Mouse (Mus musculus) left cerebral cortex, adult 2 months (tissue): ENCODE data around the gene Pitx3. TPM values are rescaled to one million over a fixed set of nuclear protein-coding genes. Genes with fewer than 3 reads are reported as not detected.

ENCODE experiments used
- DNase-seq, 2 experiments: peaks; one replicate each; pipeline ENCODE4 v3.0.0; 2021 to 2022; ENCODE audit warnings: low spot score in 2 of 2, mixed read lengths in 1 of 2; ENCODE audit errors: extremely low spot score in 1 of 2
- H3K27ac ChIP-seq: fragments of 200-600 bp; 2 replicates; pipeline ENCODE4 v1.8.1; 2022
- H3K4me3 ChIP-seq: fragments of 200-600 bp; 2 replicates; pipeline ENCODE4 v1.8.1; 2022
- CTCF ChIP-seq: fragments of 200-600 bp; IDR thresholded peaks from 2 replicates; pipeline ENCODE4 v1.8.1; 2022; ENCODE audit warnings: antibody characterized with exemption, mild to moderate bottlenecking, moderate library complexity
- intact Hi-C: fragments of 180-260 bp; cut with DNase I; formaldehyde crosslinking; loops from one replicate; pipeline ENCODE4 v1.15.1; 2025
- total RNA-seq, 2 experiments: library from RNA; stranded (reverse); gene quantifications; 2 replicates each; pipeline ENCODE4 v1.2.3; 2021

Gene Pitx3
- total RNA-seq, 2 experiments from 2014 or later, result not detected

DNA sequence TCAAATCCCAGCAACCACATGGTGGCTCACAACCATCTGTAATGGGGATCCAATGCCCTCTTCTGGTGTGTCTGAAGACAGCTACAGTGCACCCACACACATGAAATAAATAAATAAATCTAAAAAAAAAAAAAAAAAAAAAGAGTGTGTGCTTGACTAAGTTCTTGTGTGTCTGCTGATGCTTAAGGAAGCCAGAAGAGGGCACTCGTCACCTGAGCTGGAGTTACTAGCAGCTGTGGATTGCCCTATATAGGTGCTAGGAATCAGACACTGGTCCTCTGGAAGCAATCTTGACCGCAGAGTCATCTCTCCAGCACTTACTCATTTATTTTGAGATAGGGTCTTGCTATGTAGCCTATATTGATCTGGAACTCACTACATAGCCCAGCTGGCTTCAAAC, 54.0 kb downstream of the Pitx3 start:
- intact Hi-C loops, result no loop called here
- H3K4me3 ChIP-seq, result no peak overlapping the region
- no peak for DNase-seq

DNA sequence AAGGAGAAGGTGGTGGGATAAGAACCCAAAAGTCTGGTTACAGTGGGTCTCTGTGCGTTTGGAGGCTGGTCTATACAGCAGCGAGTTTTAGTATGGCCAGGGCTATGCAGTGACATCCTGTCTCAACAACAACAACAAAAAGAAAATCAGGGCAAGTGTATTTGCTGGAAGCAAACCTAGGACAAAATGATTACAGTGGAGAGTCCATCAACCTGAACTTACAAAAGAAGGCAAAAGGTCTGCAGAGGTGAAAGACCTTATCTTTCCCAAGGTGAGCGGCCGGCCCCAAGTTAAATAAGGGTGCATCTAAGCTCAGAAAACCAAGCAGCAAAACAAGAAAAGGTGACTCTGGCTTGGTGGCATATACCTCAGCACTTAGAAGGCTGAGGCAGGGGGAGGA, 56.5 kb downstream of the Pitx3 start:
- no peak for TF ChIP-seq CTCF
- no peak overlapping the region for H3K4me3 ChIP-seq
- no peak for DNase-seq
- no peak overlapping the region for H3K27ac ChIP-seq
- intact Hi-C loops, result no loop called here

More for the DNA sequence above, 54.0 kb downstream of the Pitx3 start:
- TF ChIP-seq CTCF, result no peak
- no peak overlapping the region for H3K27ac ChIP-seq

DNA sequence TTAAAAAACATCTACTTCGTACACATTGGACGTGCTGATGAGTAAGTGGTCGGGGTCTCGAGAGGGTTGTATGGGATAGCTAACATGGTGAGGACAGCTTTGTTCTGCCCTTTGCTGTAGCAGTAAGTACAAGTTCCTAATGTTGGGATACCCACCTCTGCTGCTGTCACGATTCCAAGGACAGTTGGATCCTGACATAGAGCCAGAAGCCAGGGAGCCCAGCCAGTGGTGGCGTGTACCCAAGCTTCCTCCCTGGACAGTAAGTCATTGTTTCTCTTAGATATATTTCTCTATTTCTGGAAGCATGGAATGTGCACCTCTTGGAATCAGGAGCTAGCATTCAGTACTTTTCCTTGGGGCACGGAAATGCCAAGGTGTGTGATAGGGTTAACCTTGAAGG, 60.3 kb downstream of the Pitx3 start:
- no peak for TF ChIP-seq CTCF
- intact Hi-C loops, result loop anchor here (5.0 kb wide), 1 partner anchor 164 kb away; no protein-coding TSS in a partner anchor
- H3K27ac ChIP-seq, result no peak overlapping the region
- no peak for DNase-seq
- H3K4me3 ChIP-seq, result no peak overlapping the region

GRCm38 (mm10) chr19:46086337-46086736, 61.8 kb downstream of the Pitx3 start:
- Histone ChIP-seq H3K4me3 (no peak overlapping the region), H3K27ac (no peak overlapping the region)
- peak; percentile 87 for TF ChIP-seq CTCF
- intact Hi-C loops, result loop anchor here (5.0 kb wide), 1 partner anchor 166 kb away; no protein-coding TSS in a partner anchor
- DNase-seq, result peak; percentile 48 to 63

Other genes starting within 250 kb of the Pitx3 start
- 10 to 100 TPM; 19.4 to 20.9 TPM for gene Armh3, start 149.8 kb downstream of the Pitx3 start, total RNA-seq
- 1 to 10 TPM; 6.0 to 7.4 TPM for gene Hps6, start 144.8 kb downstream of the Pitx3 start, total RNA-seq
- gene Pprc1, start 103.4 kb downstream of the Pitx3 start, total RNA-seq, result 10 to 100 TPM; 29.0 to 31.8 TPM
- 100 to 1,000 TPM; 111 to 117 TPM for gene Ldb1, start 103.1 kb downstream of the Pitx3 start, total RNA-seq
- gene Nolc1, start 72.5 kb downstream of the Pitx3 start, total RNA-seq, result 10 to 100 TPM; 45.0 to 51.0 TPM
- not detected for gene Elovl3, start 16.4 kb downstream of the Pitx3 start, total RNA-seq
- 10 to 100 TPM; 90.1 to 95.4 TPM for gene Gbf1, start 4.2 kb upstream of the Pitx3 start, total RNA-seq
- gene Nfkb2, start 156.0 kb upstream of the Pitx3 start, total RNA-seq, result 1 to 10 TPM; 2.9 to 3.3 TPM
- gene Psd, start 178.8 kb upstream of the Pitx3 start, total RNA-seq, result 100 to 1,000 TPM; 605 to 647 TPM
- gene Fbxl15, start 179.9 kb upstream of the Pitx3 start, total RNA-seq, result 10 to 100 TPM; 27.0 to 29.6 TPM
- gene Cuedc2, start 190.4 kb upstream of the Pitx3 start, total RNA-seq, result 100 to 1,000 TPM; 188 to 196 TPM
- gene Mfsd13a, start 192.8 kb upstream of the Pitx3 start, total RNA-seq, result 10 to 100 TPM; 25.5 to 25.9 TPM
- under 1 TPM; 0.66 to 0.91 TPM for gene 2310034G01Rik, start 202.0 kb upstream of the Pitx3 start, total RNA-seq
- 100 to 1,000 TPM; 179 to 197 TPM for gene Actr1a, start 247.4 kb upstream of the Pitx3 start, total RNA-seq
- 10 to 100 TPM; 19.4 to 20.1 TPM for gene Sufu, start 248.6 kb upstream of the Pitx3 start, total RNA-seq